Mouse (Mus musculus): ENCODE data around the gene Fgfr2.
A peak's percentile ranks its signal among the peaks of the same experiment; 100 is the strongest.

Gene Fgfr2

GRCm38 (mm10) chr7:132806926-132807857, 316.0 kb downstream of the Fgfr2 start:
- H3K36me3 ChIP-seq (ENCODE audit: insufficient read depth, low read length) = 0 out of 2 replicates have a peak, but pooled peaks cover 12% of the 10 kb centered on the region
- H3K4me3 ChIP-seq (replicated peaks; ENCODE audit: low read length) = peak overlapping the region; percentile 13
- H3K4me1 ChIP-seq (replicated peaks; ENCODE audit: low read depth, low read length) = peaks cover 90% of the 10 kb centered on the region
- peaks cover 10% of the 10 kb centered on the region for H3K27me3 ChIP-seq (ENCODE audit: insufficient read depth, low read length)
- no peaks in the 10 kb centered on the region for H3K9me3 ChIP-seq (ENCODE audit: low read length)
- TF ChIP-seq POU5F1 (IDR thresholded peaks at IDR 0.05; ENCODE audit: borderline replicate concordance, low read length) (no peak), CTCF (conservative IDR thresholded peaks at IDR 0.05; ENCODE audit: low read length) (no peak), NANOG (IDR thresholded peaks at IDR 0.05; ENCODE audit: borderline replicate concordance, low read length) (no peak)

- peak overlapping the region; percentile 13 for H3K4me3 ChIP-seq (replicated peaks; ENCODE audit: low read length)
- peaks cover 91% of the 10 kb centered on the region for H3K4me1 ChIP-seq (replicated peaks; ENCODE audit: low read depth, low read length)
- H3K36me3 ChIP-seq (ENCODE audit: insufficient read depth, low read length) = 0 out of 2 replicates have a peak, but pooled peaks cover 12% of the 10 kb centered on the region
- no peaks in the 10 kb centered on the region for H3K9me3 ChIP-seq (ENCODE audit: low read length)
- TF ChIP-seq CTCF (conservative IDR thresholded peaks at IDR 0.05; ENCODE audit: low read length) (no peak), NANOG (IDR thresholded peaks at IDR 0.05; ENCODE audit: borderline replicate concordance, low read length) (no peak), POU5F1 (IDR thresholded peaks at IDR 0.05; ENCODE audit: borderline replicate concordance, low read length) (no peak)
- peaks cover 3% of the 10 kb centered on the region; the same call in 1 of the 2 replicates for H3K27me3 ChIP-seq (ENCODE audit: insufficient read depth, low read length)
Measured at GRCm38 (mm10) chr7:132806286-132806685, 316.9 kb downstream of the Fgfr2 start.

DNA sequence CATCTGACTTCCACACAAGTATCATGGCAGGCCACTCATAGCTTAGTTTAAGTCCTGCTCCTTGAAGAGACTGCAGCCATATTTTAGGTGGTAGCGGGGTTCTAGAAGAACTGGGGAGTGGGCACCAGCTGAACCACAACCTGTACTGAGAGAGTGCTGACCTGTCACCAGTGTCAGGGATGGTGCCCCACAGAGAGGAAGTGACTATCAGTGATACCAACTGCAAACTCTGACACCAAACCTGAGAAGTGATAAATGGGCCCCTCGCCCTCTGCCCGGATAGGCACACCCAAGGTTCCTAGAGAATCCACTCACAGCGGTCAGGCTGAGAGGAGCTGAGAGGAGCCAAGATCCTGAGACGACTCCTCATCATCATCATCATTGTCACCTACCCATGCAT, 318.2 kb downstream of the Fgfr2 start:
- TF ChIP-seq NANOG (IDR thresholded peaks at IDR 0.05; ENCODE audit: borderline replicate concordance, low read length) = no peak
- no peak for TF ChIP-seq CTCF (conservative IDR thresholded peaks at IDR 0.05; ENCODE audit: low read length)
- TF ChIP-seq POU5F1 (IDR thresholded peaks at IDR 0.05; ENCODE audit: borderline replicate concordance, low read length) = no peak

DNA sequence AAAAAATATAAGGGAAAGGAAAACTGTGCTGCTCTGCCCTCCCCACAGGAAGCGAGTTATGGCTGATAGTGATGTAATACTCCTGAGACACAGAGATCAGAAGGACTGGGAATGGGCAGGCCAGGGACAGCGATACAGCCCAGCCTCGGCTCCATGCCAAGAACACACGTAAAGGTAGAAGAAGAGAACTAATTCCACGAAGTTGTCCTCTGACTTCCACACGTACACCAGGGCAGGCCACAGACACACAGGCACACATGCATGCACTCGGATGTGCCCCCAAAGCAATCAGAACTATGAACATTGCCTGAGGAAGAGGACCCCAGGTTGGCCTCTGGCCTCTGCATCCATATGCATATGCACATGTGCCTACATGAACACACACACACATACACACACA, 318.7 kb downstream of the Fgfr2 start:
- Histone ChIP-seq H3K4me1 (replicated peaks; ENCODE audit: low read depth, low read length) (peaks cover 91% of the 10 kb centered on the region), H3K27me3 (ENCODE audit: insufficient read depth, low read length) (no peaks in the 10 kb centered on the region; the same call in 1 of the 2 replicates), H3K36me3 (ENCODE audit: insufficient read depth, low read length) (0 out of 2 replicates have a peak, but pooled peaks cover 12% of the 10 kb centered on the region), H3K4me3 (replicated peaks; ENCODE audit: low read length) (no peak overlapping the region), H3K9me3 (ENCODE audit: low read length) (no peaks in the 10 kb centered on the region)
- no peak for TF ChIP-seq CTCF (conservative IDR thresholded peaks at IDR 0.05; ENCODE audit: low read length)
- no peak for TF ChIP-seq NANOG (IDR thresholded peaks at IDR 0.05; ENCODE audit: borderline replicate concordance, low read length)
- TF ChIP-seq POU5F1 (IDR thresholded peaks at IDR 0.05; ENCODE audit: borderline replicate concordance, low read length) = no peak

More for the DNA sequence above, 318.2 kb downstream of the Fgfr2 start:
- Histone ChIP-seq H3K27me3 (ENCODE audit: insufficient read depth, low read length) (no peaks in the 10 kb centered on the region; the same call in 1 of the 2 replicates), H3K36me3 (ENCODE audit: insufficient read depth, low read length) (0 out of 2 replicates have a peak, but pooled peaks cover 12% of the 10 kb centered on the region), H3K4me1 (replicated peaks; ENCODE audit: low read depth, low read length) (peaks cover 91% of the 10 kb centered on the region), H3K9me3 (ENCODE audit: low read length) (no peaks in the 10 kb centered on the region), H3K4me3 (replicated peaks; ENCODE audit: low read length) (no peak overlapping the region)

DNA sequence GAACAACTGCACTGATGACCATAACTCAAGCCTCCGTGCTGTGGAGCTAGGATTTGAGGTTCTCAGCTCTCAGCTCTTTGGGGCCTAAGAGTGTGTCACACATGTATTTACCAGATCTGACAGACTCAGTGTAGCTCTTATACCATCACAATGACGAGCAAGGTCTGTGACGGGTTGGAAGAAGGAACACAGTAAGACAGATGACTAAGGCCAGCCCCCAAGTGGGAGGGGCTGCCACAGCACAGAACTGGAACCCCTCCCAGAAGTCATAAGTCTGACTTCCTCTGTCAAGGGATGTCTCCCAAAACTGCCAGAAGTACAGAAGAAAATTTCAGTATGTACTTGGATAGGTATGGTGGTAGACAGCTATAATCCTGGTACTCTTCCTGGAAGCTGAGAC, 319.2 kb downstream of the Fgfr2 start:
- Histone ChIP-seq H3K27me3 (ENCODE audit: insufficient read depth, low read length) (no peaks in the 10 kb centered on the region; the same call in 1 of the 2 replicates), H3K4me1 (replicated peaks; ENCODE audit: low read depth, low read length) (peaks cover 89% of the 10 kb centered on the region), H3K36me3 (ENCODE audit: insufficient read depth, low read length) (0 out of 2 replicates have a peak, but pooled peaks cover 12% of the 10 kb centered on the region), H3K4me3 (replicated peaks; ENCODE audit: low read length) (no peak overlapping the region), H3K9me3 (ENCODE audit: low read length) (no peaks in the 10 kb centered on the region)
- TF ChIP-seq CTCF (conservative IDR thresholded peaks at IDR 0.05; ENCODE audit: low read length) = no peak
- no peak for TF ChIP-seq NANOG (IDR thresholded peaks at IDR 0.05; ENCODE audit: borderline replicate concordance, low read length)
- TF ChIP-seq POU5F1 (IDR thresholded peaks at IDR 0.05; ENCODE audit: borderline replicate concordance, low read length) = no peak

DNA sequence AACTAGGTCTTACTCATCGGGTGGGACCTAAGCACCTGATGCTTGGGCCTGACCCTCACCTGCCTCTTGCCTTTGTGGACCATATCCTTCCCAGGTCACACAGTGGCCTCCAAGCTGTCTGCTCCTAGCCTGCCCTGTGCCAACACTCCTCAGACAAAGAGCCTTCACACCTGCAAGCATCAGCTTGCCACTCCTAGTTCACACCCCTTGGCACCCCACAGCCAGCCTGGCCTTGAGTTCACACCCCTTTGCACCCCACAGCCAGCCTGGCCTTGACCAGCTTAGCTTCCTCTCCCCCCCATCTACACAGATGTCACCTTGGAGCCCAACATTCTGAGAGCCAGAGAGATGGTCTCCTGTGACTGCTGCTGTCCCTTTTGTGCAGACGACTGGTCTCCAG, 319.8 kb downstream of the Fgfr2 start:
- H3K4me1 ChIP-seq (replicated peaks; ENCODE audit: low read depth, low read length) = peaks cover 82% of the 10 kb centered on the region
- H3K4me3 ChIP-seq (replicated peaks; ENCODE audit: low read length) = no peak overlapping the region
- H3K9me3 ChIP-seq (ENCODE audit: low read length) = no peaks in the 10 kb centered on the region
- TF ChIP-seq CTCF (conservative IDR thresholded peaks at IDR 0.05; ENCODE audit: low read length) = no peak
- TF ChIP-seq POU5F1 (IDR thresholded peaks at IDR 0.05; ENCODE audit: borderline replicate concordance, low read length) = no peak
- no peak for TF ChIP-seq NANOG (IDR thresholded peaks at IDR 0.05; ENCODE audit: borderline replicate concordance, low read length)
- 0 out of 2 replicates have a peak, but pooled peaks cover 12% of the 10 kb centered on the region for H3K36me3 ChIP-seq (ENCODE audit: insufficient read depth, low read length)
- H3K27me3 ChIP-seq (ENCODE audit: insufficient read depth, low read length) = no peaks in the 10 kb centered on the region; the same call in 1 of the 2 replicates

GRCm38 (mm10) chr7:132802691-132803090, 320.5 kb downstream of the Fgfr2 start:
- H3K4me3 ChIP-seq (replicated peaks; ENCODE audit: low read length) = no peak overlapping the region
- peaks cover 12% of the 10 kb centered on the region; the same call in 1 of the 2 replicates for H3K36me3 ChIP-seq (ENCODE audit: insufficient read depth, low read length)
- no peaks in the 10 kb centered on the region; the same call in 1 of the 2 replicates for H3K27me3 ChIP-seq (ENCODE audit: insufficient read depth, low read length)
- H3K9me3 ChIP-seq (ENCODE audit: low read length) = no peaks in the 10 kb centered on the region
- peaks cover 76% of the 10 kb centered on the region for H3K4me1 ChIP-seq (replicated peaks; ENCODE audit: low read depth, low read length)
- TF ChIP-seq CTCF (conservative IDR thresholded peaks at IDR 0.05; ENCODE audit: low read length) (no peak), POU5F1 (IDR thresholded peaks at IDR 0.05; ENCODE audit: borderline replicate concordance, low read length) (no peak), NANOG (IDR thresholded peaks at IDR 0.05; ENCODE audit: borderline replicate concordance, low read length) (no peak)

- Histone ChIP-seq H3K27me3 (ENCODE audit: insufficient read depth, low read length) (no peaks in the 10 kb centered on the region; the same call in 1 of the 2 replicates), H3K9me3 (ENCODE audit: low read length) (no peaks in the 10 kb centered on the region), H3K4me3 (replicated peaks; ENCODE audit: low read length) (no peak overlapping the region), H3K36me3 (ENCODE audit: insufficient read depth, low read length) (peaks cover 12% of the 10 kb centered on the region; the same call in 1 of the 2 replicates), H3K4me1 (replicated peaks; ENCODE audit: low read depth, low read length) (peaks cover 70% of the 10 kb centered on the region)
- TF ChIP-seq CTCF (conservative IDR thresholded peaks at IDR 0.05; ENCODE audit: low read length) (no peak), POU5F1 (IDR thresholded peaks at IDR 0.05; ENCODE audit: borderline replicate concordance, low read length) (no peak), NANOG (IDR thresholded peaks at IDR 0.05; ENCODE audit: borderline replicate concordance, low read length) (no peak)
Measured at GRCm38 (mm10) chr7:132802066-132802465, 321.1 kb downstream of the Fgfr2 start.

Measured in E14TG2a.4 (cell line).